Mouse (Mus musculus) spleen, embryonic (tissue): Measurements from ENCODE around the gene Med7.

Source experiments
- CTCF ChIA-PET: fragments of 350-600 bp; sonication (Branson Sonifier 250); formaldehyde crosslinking; loops from one replicate; lab custom pipeline; 2022; lab: Charles Lee

Gene Med7

DNA sequence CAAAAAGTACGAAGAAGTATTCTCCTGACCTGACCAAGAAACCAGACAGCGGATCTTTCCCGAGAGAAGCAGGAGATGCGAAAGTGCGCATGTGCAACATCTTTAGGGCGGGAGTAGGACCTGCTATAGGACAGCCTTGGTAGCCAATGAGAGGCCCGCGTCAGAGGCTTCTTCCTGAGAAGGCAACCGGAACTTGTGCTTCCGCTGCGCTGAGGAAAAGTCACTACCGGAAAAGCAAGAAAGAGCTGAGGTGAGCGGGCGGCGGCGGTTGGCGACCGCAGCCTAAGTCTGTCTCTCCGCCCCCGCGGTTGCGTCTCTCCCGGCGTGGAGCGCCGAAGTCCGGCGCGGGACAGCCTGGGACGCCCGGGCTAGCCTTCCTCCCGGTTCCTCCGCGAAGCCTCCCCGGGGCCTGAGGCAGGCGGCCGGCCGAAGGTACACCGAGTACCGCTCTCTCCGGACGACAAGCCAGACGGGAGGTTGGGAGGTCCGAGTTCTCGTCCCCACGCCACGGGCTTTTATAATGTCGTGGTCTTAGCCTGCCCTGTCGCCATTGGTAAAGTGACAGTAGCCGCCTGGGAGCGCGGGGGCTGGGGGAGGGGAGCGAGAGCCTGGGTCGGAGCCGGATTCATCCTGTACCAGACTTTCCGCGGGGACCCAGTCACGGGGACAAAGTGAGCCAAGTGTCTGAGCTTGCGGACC lies at the start of gene Med7:
Gene Med7 (plus strand): TSS at position 166 of the 699 bp plus-strand sequence.
- CTCF ChIA-PET = no interaction called here

DNA sequence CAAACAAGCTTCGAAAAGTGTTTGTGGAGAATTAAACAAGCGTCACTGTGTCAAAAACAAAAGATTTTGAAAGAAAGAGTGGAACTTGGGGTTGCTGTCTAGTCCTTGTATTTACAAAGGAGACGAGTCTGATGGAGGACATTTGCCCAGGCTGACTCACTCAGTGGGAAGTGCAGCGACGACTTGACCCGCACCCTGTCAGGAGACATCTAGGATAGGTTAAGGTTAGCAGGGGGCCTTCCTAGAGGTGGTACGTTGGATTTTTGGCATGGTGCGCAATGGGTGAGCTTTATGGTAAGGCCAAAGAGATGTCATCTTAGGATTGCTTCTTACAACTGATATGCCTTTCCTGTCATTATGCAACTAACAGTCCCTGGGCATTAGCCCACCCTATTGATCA lies 49.7 kb upstream of the Med7 start:
- CTCF ChIA-PET = no interaction called here

DNA sequence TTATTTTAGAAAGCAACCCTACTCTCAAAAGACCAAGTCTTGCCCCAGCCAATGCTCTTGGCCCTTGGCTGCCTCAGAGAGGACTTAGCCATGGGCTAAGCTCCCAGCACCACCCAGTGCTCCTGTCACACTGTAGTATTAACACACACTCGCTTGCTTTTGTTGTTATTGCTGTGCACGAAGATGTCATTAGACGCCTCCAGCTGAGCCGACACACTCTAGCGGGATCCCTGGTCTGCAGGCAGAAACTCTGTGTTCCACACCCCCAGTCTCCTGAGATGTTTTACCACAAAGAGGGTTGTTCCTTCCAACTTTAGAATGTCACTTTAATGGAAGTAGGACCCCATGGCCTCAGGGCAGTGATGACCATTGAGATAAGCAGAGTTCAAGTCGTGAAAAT lies 48.3 kb upstream of the Med7 start:
- CTCF ChIA-PET = interaction anchor here (0.9 kb wide), 1 partner anchor 30 kb away, joined by 3 read pairs; no protein-coding TSS in a partner anchor

DNA sequence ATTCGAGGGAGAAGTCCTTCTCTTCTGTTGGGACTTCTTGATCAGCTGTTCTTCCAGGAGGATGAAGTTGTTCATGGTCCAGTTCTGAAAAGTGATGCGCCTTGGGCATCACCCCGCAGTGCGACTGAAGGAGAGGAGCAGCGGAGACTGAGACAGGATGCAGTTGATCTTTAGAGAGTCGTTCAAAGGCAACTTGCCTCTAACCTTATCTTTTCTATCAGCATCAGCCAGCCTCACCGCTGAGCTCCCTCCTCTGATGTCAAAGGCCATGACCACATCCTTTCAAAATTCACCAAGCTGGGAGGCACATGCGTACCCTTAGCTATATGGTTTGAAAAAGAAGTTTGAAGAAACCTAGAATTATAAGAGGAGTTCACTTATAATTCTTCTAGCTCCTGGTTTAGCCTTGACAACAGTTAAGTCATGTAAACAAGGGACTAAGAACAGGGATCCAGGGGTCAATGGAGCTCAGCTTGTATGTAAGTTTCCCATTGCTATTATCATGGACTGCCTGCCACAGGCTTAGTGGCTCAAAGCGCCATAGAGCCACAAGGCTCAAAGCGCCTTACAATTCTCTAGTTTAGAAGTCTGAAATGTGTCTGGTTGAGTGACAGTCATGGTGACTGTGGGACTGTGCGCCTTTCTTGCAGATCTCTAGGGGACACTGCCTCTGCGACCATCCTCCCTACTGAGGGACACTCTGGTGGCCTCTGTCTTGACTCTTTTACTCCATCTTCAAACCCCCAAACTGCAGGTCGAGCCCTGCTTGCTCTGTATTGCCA lies 47.2 kb upstream of the Med7 start, which contains the start of gene Itk:
Gene Itk (minus strand): TSS at position 180 of the 782 bp plus-strand sequence.
- CTCF ChIA-PET = no interaction called here

DNA sequence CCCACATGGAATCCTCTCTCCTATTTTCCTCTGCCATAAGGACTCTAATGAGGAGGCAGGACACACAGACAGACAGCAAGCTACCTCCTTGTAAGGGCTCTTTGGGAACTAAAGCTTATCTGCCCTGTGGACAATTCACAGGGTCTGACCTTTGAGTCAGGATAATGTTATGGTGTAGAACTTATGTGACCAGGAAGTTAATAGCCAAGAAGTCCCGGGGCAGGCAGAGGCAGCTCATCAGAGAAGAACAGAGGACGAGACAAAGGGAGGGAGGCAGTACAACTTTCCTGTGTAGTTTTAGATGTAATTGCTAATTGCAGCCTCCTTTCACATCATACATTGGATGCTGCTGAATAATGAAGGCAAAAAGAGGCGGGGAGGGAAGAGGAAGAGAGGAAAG lies 46.1 kb upstream of the Med7 start:
- CTCF ChIA-PET = no interaction called here

DNA sequence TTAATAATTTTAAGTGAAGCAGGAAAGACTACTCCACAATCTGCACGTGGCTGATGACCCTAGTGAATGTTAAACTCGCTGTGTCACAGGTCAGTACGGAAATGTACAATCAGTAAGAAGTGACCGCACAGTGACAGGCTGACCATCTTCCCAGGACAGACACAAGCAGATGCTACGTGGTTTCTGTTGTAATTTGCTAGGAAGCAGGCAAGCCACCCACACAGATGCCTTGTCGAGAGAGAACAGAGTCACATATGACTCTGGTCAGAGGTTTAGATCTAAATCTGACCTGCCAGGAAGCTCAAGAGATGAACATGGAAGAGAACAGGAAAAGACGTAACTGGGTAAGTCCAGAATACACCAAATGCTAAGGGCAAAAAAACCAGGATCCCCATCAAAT lies 43.8 kb upstream of the Med7 start:
- CTCF ChIA-PET = no interaction called here

DNA sequence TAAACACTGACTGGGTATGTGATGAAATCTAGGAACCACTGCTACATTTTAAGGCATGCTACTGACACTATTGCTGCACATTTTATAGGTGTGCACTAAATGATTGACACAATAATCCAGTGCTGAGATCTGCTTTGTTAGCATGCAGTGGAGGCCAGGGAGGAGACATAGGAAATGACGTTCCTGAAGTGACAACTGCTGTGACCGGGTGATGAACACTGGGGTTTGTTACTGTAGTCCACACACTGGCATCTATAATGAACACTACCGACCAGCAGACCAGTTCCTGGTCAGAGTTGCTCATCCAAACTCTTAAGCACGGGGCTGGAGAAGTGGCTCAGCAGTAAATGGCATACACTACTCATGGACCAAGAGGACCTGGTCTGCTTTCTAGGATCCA lies 43.3 kb upstream of the Med7 start:
- CTCF ChIA-PET = no interaction called here

DNA sequence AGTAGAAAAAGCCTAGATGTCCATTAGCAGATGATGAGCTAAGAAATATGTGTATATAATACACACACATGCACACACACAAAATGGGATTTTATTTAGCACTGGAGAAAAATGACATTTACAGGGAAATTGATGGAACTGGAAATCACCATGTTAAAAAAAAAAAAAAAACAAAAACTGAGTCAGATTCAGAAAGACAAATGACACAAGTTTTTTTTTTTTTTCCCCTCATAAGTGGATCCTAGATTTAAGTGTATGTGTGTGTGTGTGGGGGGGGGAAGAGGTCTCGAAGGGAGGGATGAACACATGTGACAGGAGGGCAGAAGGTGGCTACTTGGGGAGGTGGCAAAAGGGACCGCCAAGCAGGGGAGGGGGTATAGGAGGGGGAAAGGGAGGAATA lies 41.6 kb upstream of the Med7 start:
- CTCF ChIA-PET = no interaction called here

DNA sequence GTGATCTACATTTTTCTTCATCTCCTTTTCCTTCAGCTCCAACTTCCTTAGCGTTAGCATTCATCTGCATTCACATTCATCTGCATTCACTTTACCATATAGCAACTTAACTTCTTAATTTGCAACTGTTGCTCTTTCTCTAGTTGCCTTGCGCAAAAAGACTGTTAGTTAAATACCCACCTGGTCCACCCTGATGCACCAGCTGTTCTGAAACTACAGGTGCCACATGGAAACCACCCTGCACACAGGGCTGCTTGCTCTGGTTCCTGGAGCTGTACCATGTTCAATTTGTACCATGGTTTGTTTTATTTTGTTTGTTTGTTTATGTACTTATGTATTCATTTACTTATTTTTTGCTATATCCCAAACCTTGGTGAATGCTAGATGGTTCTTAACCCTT lies 41.0 kb upstream of the Med7 start:
- CTCF ChIA-PET = interaction anchor here (3.4 kb wide), 1 partner anchor 12 kb away, joined by 12 read pairs; no protein-coding TSS in a partner anchor

DNA sequence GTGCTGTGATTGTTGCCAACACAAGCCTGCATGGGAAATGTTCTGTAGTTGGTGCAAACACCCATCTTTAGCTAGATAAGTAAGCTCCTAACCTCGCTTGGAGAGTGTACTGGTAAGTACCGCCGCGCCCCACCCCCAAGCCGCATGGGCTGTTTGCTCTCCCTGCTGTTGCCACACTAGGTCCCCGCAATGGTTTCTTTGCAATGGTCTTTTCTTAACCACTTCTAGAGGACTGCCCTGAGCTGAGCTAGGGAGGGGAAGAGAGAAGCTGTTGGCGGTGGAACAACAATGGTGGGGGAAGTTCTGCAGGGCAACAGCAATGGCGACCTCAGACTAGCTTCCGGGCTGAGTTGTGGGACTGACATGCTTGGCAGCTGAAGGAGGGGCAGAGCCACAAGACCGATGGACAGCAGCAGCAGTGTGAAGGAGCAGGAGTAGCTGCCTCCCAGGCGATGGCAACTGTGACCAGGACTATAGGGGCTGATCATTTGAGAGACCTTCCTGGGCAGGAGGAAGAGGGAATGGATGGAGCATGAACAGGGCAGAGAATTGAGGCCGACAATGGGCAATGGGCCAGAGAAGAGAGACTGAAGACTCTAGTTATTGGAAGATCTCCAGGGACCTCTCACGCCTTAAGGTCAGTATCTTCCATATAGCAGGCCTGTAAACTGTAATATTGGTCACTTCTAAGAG lies 40.4 kb upstream of the Med7 start, which contains the start of gene Fam71b:
Gene Fam71b (plus strand): TSS at position 393 of the 693 bp plus-strand sequence.
- CTCF ChIA-PET = interaction anchor here (3.4 kb wide), 1 partner anchor 13 kb away, joined by 12 read pairs; no protein-coding TSS in a partner anchor

DNA sequence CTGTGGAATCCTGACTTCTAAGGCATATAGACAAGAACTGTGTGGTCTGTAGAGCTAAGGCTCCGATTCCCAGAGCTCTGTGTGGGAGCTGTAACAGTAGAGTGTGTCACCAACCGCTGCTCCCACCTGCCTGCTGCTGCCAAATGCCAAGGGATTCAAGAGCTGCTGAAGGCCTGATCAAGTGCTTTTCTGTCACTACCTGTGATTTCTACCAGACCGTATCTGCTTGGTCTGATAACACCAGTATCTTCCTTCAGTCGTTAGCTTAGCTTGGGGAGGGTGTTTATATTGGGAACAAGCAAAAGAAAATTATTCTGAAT lies 39.9 kb upstream of the Med7 start:
- CTCF ChIA-PET = interaction anchor here (3.4 kb wide), 1 partner anchor 13 kb away, joined by 12 read pairs; no protein-coding TSS in a partner anchor

DNA sequence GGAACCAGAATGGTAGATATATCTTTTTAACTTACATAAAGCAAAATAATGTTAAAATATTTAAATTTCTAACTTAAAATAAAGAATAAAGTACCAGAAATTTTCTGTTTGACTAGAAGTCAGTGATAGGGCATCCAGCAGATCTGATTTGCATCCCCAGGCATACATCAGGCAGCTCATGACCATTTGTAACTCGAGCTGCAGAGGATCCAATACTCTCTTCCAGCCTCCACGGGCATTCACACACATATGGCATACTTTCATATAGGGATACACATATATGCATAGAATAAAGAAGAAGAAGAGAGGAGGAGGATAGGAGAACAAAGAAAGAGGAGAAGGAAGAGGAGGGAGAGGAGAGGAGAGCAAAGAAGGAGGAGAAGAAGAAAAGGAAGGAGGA lies 38.8 kb upstream of the Med7 start:
- CTCF ChIA-PET = interaction anchor here (3.4 kb wide), 1 partner anchor 14 kb away, joined by 12 read pairs; no protein-coding TSS in a partner anchor

DNA sequence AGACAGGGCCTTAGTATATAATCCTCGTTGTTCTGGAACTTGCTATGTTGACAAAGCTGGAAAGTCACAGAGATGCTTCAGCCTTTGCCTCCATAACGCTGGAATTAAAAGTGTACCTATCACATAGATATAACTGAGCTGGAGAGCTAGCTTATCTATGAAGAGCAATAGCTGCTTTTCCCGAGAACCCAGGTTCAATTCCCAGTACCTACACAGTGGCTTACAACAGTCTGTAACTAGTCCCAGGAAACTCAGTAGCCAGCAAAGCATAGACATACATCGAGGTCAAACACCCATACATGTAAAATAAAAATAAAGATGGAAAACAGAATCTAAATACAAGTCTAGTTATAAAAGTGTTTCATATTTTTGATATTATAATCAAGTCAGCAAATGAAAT lies 38.3 kb upstream of the Med7 start:
- CTCF ChIA-PET = interaction anchor here (0.7 to 3.4 kb wide), 2 partner anchors 15 to 302 kb away, joined by 3 to 12 read pairs; no protein-coding TSS in a partner anchor

DNA sequence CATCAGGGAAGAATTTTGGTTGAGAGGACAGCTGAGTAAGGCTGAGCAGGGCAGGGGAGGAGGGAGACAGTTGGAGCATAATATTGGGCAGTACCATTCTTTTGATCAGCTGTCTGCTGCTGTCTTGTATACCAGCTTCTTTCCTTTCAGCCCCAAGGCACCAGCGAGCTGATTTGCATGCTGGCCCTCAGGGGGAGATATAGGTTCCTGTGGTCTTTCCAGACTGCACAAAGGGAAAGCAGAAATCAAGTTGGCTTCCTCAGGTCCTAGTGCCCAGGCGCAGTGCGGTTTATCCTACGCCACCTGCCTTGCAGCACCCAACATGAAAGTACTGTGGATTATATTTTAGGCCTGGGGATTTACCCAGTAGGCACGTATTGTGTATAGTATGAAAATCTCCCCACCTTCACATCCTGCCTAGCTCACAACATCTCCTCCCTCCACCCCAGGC lies 37.8 kb upstream of the Med7 start:
- CTCF ChIA-PET = interaction anchor here (0.7 to 3.4 kb wide), 2 partner anchors 15 to 303 kb away, joined by 3 to 12 read pairs; no protein-coding TSS in a partner anchor

DNA sequence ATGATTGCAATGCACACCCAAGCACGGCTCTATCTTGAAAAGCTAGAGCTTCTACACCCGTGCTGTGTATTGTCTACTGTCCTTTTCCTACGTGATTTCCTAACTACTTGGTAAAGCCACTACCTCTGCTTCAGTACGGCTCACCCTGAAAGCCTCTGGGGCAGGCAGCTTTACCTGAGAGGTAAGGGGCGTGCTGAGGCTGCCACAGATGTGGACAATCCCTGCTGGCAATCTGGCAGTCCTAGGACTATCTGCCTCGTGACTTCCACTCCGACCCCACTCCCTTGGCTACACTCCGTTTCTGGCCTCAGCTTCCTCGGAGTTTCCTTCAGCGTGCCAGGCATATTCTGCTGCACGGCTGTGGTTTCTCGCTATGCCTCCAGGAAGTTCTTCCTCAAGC lies 35.2 kb upstream of the Med7 start:
- CTCF ChIA-PET = interaction anchor here (0.6 to 0.7 kb wide), 3 partner anchors 263 to 974 kb away, joined by 3 to 4 read pairs (median 4); no protein-coding TSS in a partner anchor

DNA sequence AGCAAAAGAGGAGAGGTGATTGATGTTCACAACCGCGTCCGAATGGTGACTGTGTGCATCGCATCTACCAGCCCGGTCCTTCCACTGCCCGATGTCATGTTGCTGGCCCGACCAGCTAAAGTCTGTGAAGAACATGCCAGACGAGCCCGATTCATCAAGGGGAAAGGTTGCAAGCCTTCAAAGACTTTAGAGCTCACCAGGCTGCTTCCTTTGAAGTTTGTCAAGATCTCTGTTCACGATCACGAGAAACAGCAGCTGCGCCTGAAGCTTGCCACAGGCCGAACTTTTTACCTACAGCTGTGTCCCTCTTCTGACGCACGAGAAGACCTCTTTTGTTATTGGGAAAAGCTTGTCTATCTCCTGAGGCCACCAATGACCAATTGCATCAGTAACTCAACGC lies 31.7 kb upstream of the Med7 start:
- CTCF ChIA-PET = no interaction called here

DNA sequence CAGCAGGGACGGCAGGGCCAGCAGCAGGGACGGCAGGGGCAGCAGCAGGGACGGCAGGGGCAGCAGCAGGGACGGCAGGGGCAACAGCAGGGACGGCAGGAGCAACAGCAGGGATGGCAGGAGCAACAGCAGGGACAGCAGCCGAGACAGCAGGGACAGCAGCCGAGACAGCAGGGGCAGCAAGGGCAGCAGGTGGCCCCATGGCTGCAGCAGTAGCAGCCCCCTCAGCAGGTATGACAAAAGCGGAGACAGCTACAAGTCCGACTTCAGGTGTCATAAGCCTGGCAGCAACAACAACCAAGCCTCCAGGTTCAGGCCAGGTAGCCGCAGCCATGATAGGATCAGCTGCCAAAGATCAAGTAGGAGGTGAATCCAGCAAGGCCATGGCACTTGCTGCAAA lies 30.0 kb upstream of the Med7 start:
- CTCF ChIA-PET = no interaction called here

DNA sequence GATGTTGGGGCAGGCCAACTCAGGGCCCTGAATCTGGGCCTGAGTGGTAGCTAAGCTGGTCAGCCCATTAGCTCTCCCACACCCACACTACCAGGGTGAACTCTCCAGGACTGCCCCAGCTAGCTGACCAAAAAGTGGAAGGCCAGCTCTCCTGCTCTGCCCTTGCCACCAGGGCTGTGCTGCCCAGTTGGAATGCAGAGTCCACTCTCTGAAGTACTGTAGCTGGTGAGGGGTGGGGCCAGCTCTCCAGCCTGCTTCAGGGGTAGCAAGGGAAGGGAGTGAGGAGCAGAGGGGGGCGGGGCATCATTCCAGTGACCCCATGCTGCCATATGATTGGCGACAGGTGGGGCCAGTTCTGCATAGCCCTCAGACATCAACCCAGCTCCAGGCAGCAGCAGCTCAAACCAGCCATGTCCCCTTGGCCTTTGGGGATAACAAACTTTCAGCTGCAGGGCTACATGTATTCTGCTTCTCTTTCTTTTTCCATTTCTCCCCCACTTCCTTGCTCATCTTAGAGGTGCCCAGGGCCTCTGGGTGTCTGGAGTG lies 26.6 kb upstream of the Med7 start:
- CTCF ChIA-PET = interaction anchor here (0.7 kb wide), 1 partner anchor 114 kb away, joined by 8 read pairs; the partner anchor contains the start of gene Gm12169

DNA sequence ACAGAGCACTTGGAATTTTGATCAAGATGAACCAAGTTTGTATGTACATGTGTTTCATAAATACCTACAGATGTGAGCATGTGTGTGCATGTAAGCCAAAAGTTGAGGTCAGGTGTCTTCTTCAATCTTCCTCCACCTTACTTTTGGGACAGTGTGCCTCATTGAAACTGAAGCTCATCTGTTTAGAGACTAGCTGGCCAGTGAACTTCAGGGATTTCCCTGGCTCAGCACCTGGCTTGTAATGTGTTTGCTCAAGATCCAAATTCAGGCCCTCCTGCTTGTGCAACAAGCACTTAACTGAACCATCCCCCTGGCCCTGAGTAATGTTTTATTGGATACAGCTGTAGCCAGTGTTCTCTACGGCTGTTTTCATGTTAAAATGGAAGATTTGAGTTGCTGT lies 18.3 kb upstream of the Med7 start:
- CTCF ChIA-PET = interaction anchor here (0.8 kb wide), 1 partner anchor 31 kb away, joined by 3 read pairs; no protein-coding TSS in a partner anchor

DNA sequence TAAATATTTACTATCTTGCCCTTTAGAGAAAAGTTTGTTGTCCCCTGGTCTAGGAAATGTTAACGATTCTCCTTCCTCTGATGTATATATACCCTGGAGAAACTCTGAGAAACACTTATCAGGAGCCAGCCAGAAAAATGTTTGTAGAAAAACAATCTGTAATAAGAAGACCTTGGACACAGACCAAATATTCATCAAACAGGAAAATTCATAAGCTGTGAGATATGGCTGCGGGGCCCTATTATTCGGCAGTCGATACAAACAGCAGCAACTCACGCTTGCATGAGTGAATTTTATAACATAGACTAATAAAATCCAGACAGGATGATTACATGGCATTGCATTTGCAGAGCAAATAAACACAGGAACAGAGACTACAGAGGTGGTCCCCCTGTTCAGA lies 17.9 kb upstream of the Med7 start:
- CTCF ChIA-PET = interaction anchor here (0.8 kb wide), 1 partner anchor 31 kb away, joined by 3 read pairs; no protein-coding TSS in a partner anchor
